Mouse (Mus musculus) hindbrain, embryonic 13.5 days (tissue): ENCODE results near the gene Asb18. TPM values are rescaled to one million over a fixed set of nuclear protein-coding genes. Genes with fewer than 3 reads are reported as not detected.
A peak's percentile ranks its signal among the peaks of the same experiment; 100 is the strongest.

Experiments
- ATAC-seq: fragments of 200-750 bp; cut with Nextera tagmentation; 2 replicates; pipeline ENCODE4 v1.8.0; 2017; ENCODE audit warnings: moderate TSS enrichment; ENCODE audit not compliant: low FRiP score
- H3K27ac ChIP-seq: fragments of 300-500 bp; sonication (generic); 2 replicates; pipeline ENCODE4 v1.5.1; 2015; ENCODE audit warnings: inconsistent platforms, mild to moderate bottlenecking, moderate library complexity
- H3K27me3 ChIP-seq: fragments of 300-500 bp; sonication (generic); 2 replicates; pipeline ENCODE4 v1.6.1; 2015; ENCODE audit warnings: mild to moderate bottlenecking, inconsistent platforms
- H3K36me3 ChIP-seq: fragments of 300-500 bp; sonication (generic); 2 replicates; pipeline ENCODE4 v1.6.1; 2015; ENCODE audit warnings: mild to moderate bottlenecking, inconsistent platforms
- H3K4me1 ChIP-seq: fragments of 300-500 bp; sonication (generic); replicated peaks from 2 replicates; pipeline ENCODE4 v1.6.1; 2015; ENCODE audit warnings: inconsistent platforms
- H3K4me2 ChIP-seq: fragments of 300-500 bp; sonication (generic); 2 replicates; pipeline ENCODE4 v1.6.1; 2015; ENCODE audit warnings: inconsistent platforms, mild to moderate bottlenecking, moderate library complexity
- H3K4me3 ChIP-seq: fragments of 300-500 bp; sonication (generic); 2 replicates; pipeline ENCODE4 v1.5.1; 2015; ENCODE audit warnings: mild to moderate bottlenecking, inconsistent platforms
- H3K9ac ChIP-seq: fragments of 300-500 bp; sonication (generic); 2 replicates; pipeline ENCODE4 v1.6.1; 2015; ENCODE audit warnings: mild to moderate bottlenecking, inconsistent platforms
- H3K9me3 ChIP-seq: fragments of 300-500 bp; sonication (generic); 2 replicates; pipeline ENCODE4 v1.6.1; 2016; ENCODE audit warnings: inconsistent platforms
- WGBS: fragments of 180-500 bp; shearing (Covaris S2); methylation state at CpG from one replicate; pipeline ENCODE4 v1.1.7; 2015; 5-methylcytosine and 5-hydroxymethylcytosine counted together
- polyA plus RNA-seq: library from polyadenylated mRNA; unstranded; fragments of >200 nt; fragmentation: Nextera tagmentation; extraction: Ambion mirVana; gene quantifications from 2 replicates; pipeline ENCODE4 v1.2.1, GENCODE M21; 2015

Asb18 gene
- polyA plus RNA-seq, 1 experiment from 2014 or later: 0.60 TPM

- Histone ChIP-seq H3K9me3 (no peaks in the 10 kb centered on the region), H3K4me3 (peak overlapping the region; percentile 40), H3K9ac (no peak overlapping the region), H3K36me3 (no peaks in the 10 kb centered on the region), H3K27me3 (peaks cover 81% of the 10 kb centered on the region), H3K4me2 (peak overlapping the region; percentile 73), H3K27ac (peak overlapping the region; percentile 90; the same call in 1 of the 2 replicates), H3K4me1 (peaks cover 27% of the 10 kb centered on the region)
- 8% methylated on average over 15 of the region's 15 CpGs for WGBS
- ATAC-seq: no peak
Observed at GRCm38 (mm10) chr1:89940961-89941524, 73.4 kb downstream of the Asb18 start.

- ATAC-seq: no peak
- Histone ChIP-seq H3K9ac (no peak overlapping the region), H3K27me3 (peaks cover 81% of the 10 kb centered on the region), H3K4me1 (peaks cover 36% of the 10 kb centered on the region), H3K9me3 (no peaks in the 10 kb centered on the region), H3K36me3 (no peaks in the 10 kb centered on the region), H3K4me2 (peak overlapping the region; percentile 30; the same call in 1 of the 2 replicates), H3K27ac (no peak overlapping the region), H3K4me3 (no peak overlapping the region)
- WGBS: 4% methylated on average over 34 of the region's 34 CpGs
Observed at GRCm38 (mm10) chr1:89939981-89940726, 74.3 kb downstream of the Asb18 start.

GRCm38 (mm10) chr1:89939596-89939960 lies 74.9 kb downstream of the Asb18 start:
- Histone ChIP-seq H3K27ac (no peak overlapping the region), H3K9ac (no peak overlapping the region), H3K27me3 (peaks cover 81% of the 10 kb centered on the region), H3K4me3 (no peak overlapping the region), H3K4me2 (no peak overlapping the region), H3K9me3 (no peaks in the 10 kb centered on the region), H3K36me3 (no peaks in the 10 kb centered on the region), H3K4me1 (peaks cover 37% of the 10 kb centered on the region)
- 37% methylated on average over 16 of the region's 16 CpGs for WGBS
- no peak for ATAC-seq

GRCm38 (mm10) chr1:89938884-89939595 lies 75.4 kb downstream of the Asb18 start:
- H3K27me3 ChIP-seq: peaks cover 81% of the 10 kb centered on the region
- ATAC-seq: no peak
- no peaks in the 10 kb centered on the region for H3K36me3 ChIP-seq
- no peaks in the 10 kb centered on the region for H3K9me3 ChIP-seq
- no peak overlapping the region for H3K4me2 ChIP-seq
- 32% methylated on average over 16 of the region's 16 CpGs for WGBS
- no peak overlapping the region for H3K27ac ChIP-seq
- H3K4me3 ChIP-seq: no peak overlapping the region
- H3K9ac ChIP-seq: no peak overlapping the region
- peaks cover 39% of the 10 kb centered on the region for H3K4me1 ChIP-seq

- peak overlapping the region; percentile 39; the same call in 1 of the 2 replicates for H3K9ac ChIP-seq
- under 1% methylated on average over 29 of the region's 29 CpGs for WGBS
Observed at GRCm38 (mm10) chr1:89935493-89936348, 78.7 kb downstream of the Asb18 start.

GRCm38 (mm10) chr1:89934316-89935260 lies 79.9 kb downstream of the Asb18 start:
- peak overlapping the region; percentile 41 for H3K4me2 ChIP-seq
- no peak overlapping the region for H3K9ac ChIP-seq
- no peak for ATAC-seq
- peaks cover 90% of the 10 kb centered on the region for H3K27me3 ChIP-seq
- H3K27ac ChIP-seq: peak overlapping the region; percentile 65
- H3K9me3 ChIP-seq: no peaks in the 10 kb centered on the region
- H3K4me3 ChIP-seq: peak overlapping the region; percentile 29; the same call in 1 of the 2 replicates
- peaks cover 49% of the 10 kb centered on the region for H3K4me1 ChIP-seq
- H3K36me3 ChIP-seq: no peaks in the 10 kb centered on the region
- 3% methylated on average over 19 of the region's 19 CpGs for WGBS

More at GRCm38 (mm10) chr1:89935493-89936348, 78.7 kb downstream of the Asb18 start:
- H3K4me2 ChIP-seq: peak overlapping the region; percentile 26
- no peaks in the 10 kb centered on the region for H3K36me3 ChIP-seq
- H3K4me1 ChIP-seq: peaks cover 43% of the 10 kb centered on the region
- 0 out of 2 replicates have a peak overlapping the region, but pooled peaks have one; percentile 12 for H3K27ac ChIP-seq
- peak overlapping the region; percentile 11 for H3K4me3 ChIP-seq
- ATAC-seq: no peak
- no peaks in the 10 kb centered on the region for H3K9me3 ChIP-seq
- peaks cover 88% of the 10 kb centered on the region for H3K27me3 ChIP-seq

- Histone ChIP-seq H3K27me3 (peaks cover 86% of the 10 kb centered on the region), H3K9me3 (no peaks in the 10 kb centered on the region), H3K9ac (no peak overlapping the region), H3K27ac (peak overlapping the region; percentile 65), H3K4me1 (peaks cover 55% of the 10 kb centered on the region), H3K36me3 (no peaks in the 10 kb centered on the region), H3K4me3 (peak overlapping the region; percentile 29), H3K4me2 (peak overlapping the region; percentile 41)
- ATAC-seq: no peak
- under 1% methylated on average over 21 of the region's 21 CpGs for WGBS
Observed at GRCm38 (mm10) chr1:89933786-89934185, 80.7 kb downstream of the Asb18 start.

GRCm38 (mm10) chr1:89933028-89933427 lies 81.4 kb downstream of the Asb18 start:
- H3K4me2 ChIP-seq: peak overlapping the region; percentile 64
- no peak for ATAC-seq

GRCm38 (mm10) chr1:89932616-89933015 lies 81.8 kb downstream of the Asb18 start:
- H3K9me3 ChIP-seq: no peaks in the 10 kb centered on the region
- peak overlapping the region; percentile 47 for H3K4me3 ChIP-seq
- ATAC-seq: no peak
- peak overlapping the region; percentile 64 for H3K4me2 ChIP-seq
- H3K27ac ChIP-seq: peak overlapping the region; percentile 83
- WGBS: 2% methylated on average over 16 of the region's 16 CpGs
- H3K9ac ChIP-seq: peak overlapping the region; percentile 56
- H3K36me3 ChIP-seq: no peaks in the 10 kb centered on the region
- peaks cover 87% of the 10 kb centered on the region for H3K27me3 ChIP-seq
- H3K4me1 ChIP-seq: peaks cover 62% of the 10 kb centered on the region

More at GRCm38 (mm10) chr1:89933028-89933427, 81.4 kb downstream of the Asb18 start:
- H3K36me3 ChIP-seq: no peaks in the 10 kb centered on the region
- 4% methylated on average over 6 of the region's 6 CpGs for WGBS
- H3K27me3 ChIP-seq: peaks cover 87% of the 10 kb centered on the region
- H3K9me3 ChIP-seq: no peaks in the 10 kb centered on the region
- H3K9ac ChIP-seq: peak overlapping the region; percentile 56; the same call in 1 of the 2 replicates
- peak overlapping the region; percentile 47 for H3K4me3 ChIP-seq
- H3K4me1 ChIP-seq: peaks cover 61% of the 10 kb centered on the region
- peak overlapping the region; percentile 83; the same call in 1 of the 2 replicates for H3K27ac ChIP-seq

- Histone ChIP-seq H3K27me3 (peaks cover 87% of the 10 kb centered on the region), H3K4me1 (peaks cover 68% of the 10 kb centered on the region), H3K9me3 (no peaks in the 10 kb centered on the region), H3K9ac (peak overlapping the region; percentile 56), H3K27ac (peak overlapping the region; percentile 83), H3K4me2 (peak overlapping the region; percentile 64), H3K36me3 (no peaks in the 10 kb centered on the region), H3K4me3 (peak overlapping the region; percentile 47)
- under 1% methylated on average over 19 of the region's 19 CpGs for WGBS
- no peak for ATAC-seq
Observed at GRCm38 (mm10) chr1:89932021-89932423, 82.4 kb downstream of the Asb18 start.

GRCm38 (mm10) chr1:89931120-89931519 lies 83.3 kb downstream of the Asb18 start, which contains the start of gene Gbx2:
Gene Gbx2 (minus strand): TSS chr1:89931179.
- Histone ChIP-seq H3K27me3 (peaks cover 87% of the 10 kb centered on the region), H3K4me2 (peak within 1 kb of the TSS; percentile 64), H3K36me3 (no peaks in the 10 kb centered on the region), H3K9ac (peak within 1 kb of the TSS; percentile 82), H3K4me3 (peak within 1 kb of the TSS; percentile 47), H3K9me3 (no peaks in the 10 kb centered on the region), H3K4me1 (peaks cover 75% of the 10 kb centered on the region), H3K27ac (peak within 1 kb of the TSS; percentile 83)
- ATAC-seq: peak; percentile 63
- WGBS: under 1% methylated on average over 33 of the region's 33 CpGs
